Mouse (Mus musculus) Patski (cell line): ENCODE measurements around the gene Dyrk1a. TPM values are rescaled to one million over a fixed set of nuclear protein-coding genes. Genes with fewer than 3 reads are reported as not detected.
A peak's percentile ranks its signal among the peaks of the same experiment; 100 is the strongest.

Experiments
- ATAC-seq: fragments of 100-300 bp; one replicate; pipeline ENCODE4 v1.8.0; 2021
- CTCF ChIA-PET: fragments of 350-600 bp; sonication (Branson Sonifier 250); formaldehyde crosslinking; loops from one replicate; lab custom pipeline; 2022; ENCODE audit warnings: inconsistent platforms; lab: Charles Lee
- POLR2A ChIA-PET: fragments of 350-600 bp; sonication (Branson Sonifier 250); formaldehyde crosslinking; loops from one replicate; lab custom pipeline; 2022; ENCODE audit warnings: antibody characterized with exemption, inconsistent platforms; lab: Charles Lee
- DNase-seq: peaks from one replicate; pipeline ENCODE4 v3.0.0-alpha.2; 2011; ENCODE audit warnings: low read depth, low spot score
- H3K27me3 ChIP-seq: fragments of 371-371 bp; one replicate; pipeline ENCODE4 v1.5.1; 2021
- CTCF ChIP-seq: fragments of 100-300 bp; IDR thresholded peaks from one replicate; pipeline ENCODE4 v1.5.1; 2021
- in situ Hi-C: fragments of 300-500 bp; cut with MboI; formaldehyde crosslinking; loops from 3 replicates; pipeline ENCODE4 v1.11.1; 2018; ENCODE audit warnings: low pct_unique_long_range_greater_than_20kb, mixed read lengths
- polyA plus RNA-seq: library from polyadenylated mRNA; unstranded; gene quantifications from one replicate; pipeline ENCODE4 v1.2.3, GENCODE M21; 2021

Gene Dyrk1a
- polyA plus RNA-seq, 1 experiment from 2014 or later, result 27.3 TPM

DNA sequence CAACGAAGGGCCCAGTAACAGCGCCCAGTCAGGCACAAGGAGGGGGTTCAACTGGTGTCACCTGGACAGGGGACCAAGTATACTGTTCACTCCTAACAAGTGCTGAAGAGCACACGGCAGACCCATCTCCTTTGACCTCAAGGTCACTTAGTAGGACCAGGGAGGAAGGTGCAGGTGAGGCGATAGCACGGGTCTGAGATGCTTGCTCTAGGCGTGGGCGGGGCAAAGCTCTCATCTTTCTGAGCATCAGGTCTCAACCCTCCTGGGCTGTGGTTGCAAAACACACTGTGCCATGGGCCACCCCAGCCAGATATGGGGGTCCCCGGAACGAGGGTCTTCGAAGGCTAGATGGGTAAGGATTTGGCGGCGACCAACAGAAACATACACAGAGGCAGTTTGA is 153.1 kb downstream of the Dyrk1a start:
- no peak for DNase-seq
- POLR2A ChIA-PET, result no interaction called here
- CTCF ChIA-PET, result interaction anchor here (1.4 to 2.0 kb wide), 2 partner anchors 10 to 12 kb away, joined by 4 to 5 read pairs; no protein-coding TSS in a partner anchor
- in situ Hi-C loops, result no loop called here
- ATAC-seq, result no peak
- no peak for TF ChIP-seq CTCF
- no peaks in the 10 kb centered on the region for H3K27me3 ChIP-seq

GRCm38 (mm10) chr16:94724061-94724596 is 154.3 kb downstream of the Dyrk1a start:
- in situ Hi-C loops, result no loop called here
- POLR2A ChIA-PET, result interaction anchor here (0.7 kb wide), 1 partner anchor 37 kb away, joined by 4 read pairs; no protein-coding TSS in a partner anchor

GRCm38 (mm10) chr16:94724747-94725211 is 155.0 kb downstream of the Dyrk1a start:
- ChIA-PET CTCF (no interaction called here), POLR2A (interaction anchor here (0.7 kb wide), 1 partner anchor 37 kb away, joined by 4 read pairs; no protein-coding TSS in a partner anchor)
- no peak for TF ChIP-seq CTCF
- ATAC-seq, result no peak
- no peaks in the 10 kb centered on the region for H3K27me3 ChIP-seq
- no peak for DNase-seq
- in situ Hi-C loops, result no loop called here

More at GRCm38 (mm10) chr16:94724061-94724596, 154.3 kb downstream of the Dyrk1a start:
- CTCF ChIA-PET, result interaction anchor here (1.4 kb wide), 1 partner anchor 11 kb away, joined by 4 read pairs; no protein-coding TSS in a partner anchor
- no peak for TF ChIP-seq CTCF
- DNase-seq (no peak), ATAC-seq (peak; percentile 58)
- H3K27me3 ChIP-seq, result no peaks in the 10 kb centered on the region

DNA sequence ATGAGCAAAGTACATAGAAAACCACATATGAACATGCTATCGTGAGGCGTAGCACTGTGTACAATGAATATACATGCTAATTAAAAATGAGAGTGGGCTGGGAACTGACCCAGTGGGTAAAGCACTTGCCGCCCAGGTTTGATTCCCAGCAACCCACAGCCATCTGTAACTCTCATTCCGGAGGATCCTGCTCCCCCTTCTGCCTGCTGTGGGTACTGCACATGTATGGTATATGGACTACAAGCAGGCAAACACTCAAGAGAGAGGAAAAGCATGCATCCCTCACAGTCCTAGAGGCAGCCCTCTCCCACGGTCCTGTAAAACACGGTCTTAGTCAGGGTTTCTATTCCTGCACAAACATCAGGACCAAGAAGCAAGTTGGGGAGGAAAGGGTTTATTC is 159.4 kb downstream of the Dyrk1a start:
- ATAC-seq (no peak), DNase-seq (no peak)
- ChIA-PET POLR2A (no interaction called here), CTCF (no interaction called here)
- in situ Hi-C loops, result no loop called here
- H3K27me3 ChIP-seq, result peaks cover 3% of the 10 kb centered on the region
- no peak for TF ChIP-seq CTCF

DNA sequence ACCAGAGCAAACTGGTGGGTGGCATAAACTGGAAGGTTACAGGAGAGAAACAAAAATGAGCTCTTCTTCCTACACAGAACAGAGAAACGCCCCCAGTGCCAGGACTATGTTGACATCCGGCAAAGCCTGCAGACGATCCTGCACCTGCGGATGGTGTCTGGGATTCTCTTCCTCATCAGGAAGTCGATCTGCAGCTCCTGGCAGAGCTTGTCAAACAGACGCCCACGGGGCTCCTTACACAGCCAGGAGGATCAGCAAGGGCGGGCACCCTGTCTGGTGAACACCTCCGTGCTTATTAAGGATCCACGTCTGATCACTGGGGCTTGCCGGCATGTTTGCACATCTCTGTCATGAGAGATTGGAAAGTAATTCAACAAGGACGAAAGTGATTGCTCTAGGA is 161.2 kb downstream of the Dyrk1a start:
- DNase-seq, result no peak
- POLR2A ChIA-PET, result no interaction called here
- TF ChIP-seq CTCF, result no peak
- H3K27me3 ChIP-seq, result peaks cover 3% of the 10 kb centered on the region
- CTCF ChIA-PET, result no interaction called here
- no peak for ATAC-seq
- in situ Hi-C loops, result no loop called here

GRCm38 (mm10) chr16:94735472-94735871 is 165.7 kb downstream of the Dyrk1a start:
- POLR2A ChIA-PET, result no interaction called here

DNA sequence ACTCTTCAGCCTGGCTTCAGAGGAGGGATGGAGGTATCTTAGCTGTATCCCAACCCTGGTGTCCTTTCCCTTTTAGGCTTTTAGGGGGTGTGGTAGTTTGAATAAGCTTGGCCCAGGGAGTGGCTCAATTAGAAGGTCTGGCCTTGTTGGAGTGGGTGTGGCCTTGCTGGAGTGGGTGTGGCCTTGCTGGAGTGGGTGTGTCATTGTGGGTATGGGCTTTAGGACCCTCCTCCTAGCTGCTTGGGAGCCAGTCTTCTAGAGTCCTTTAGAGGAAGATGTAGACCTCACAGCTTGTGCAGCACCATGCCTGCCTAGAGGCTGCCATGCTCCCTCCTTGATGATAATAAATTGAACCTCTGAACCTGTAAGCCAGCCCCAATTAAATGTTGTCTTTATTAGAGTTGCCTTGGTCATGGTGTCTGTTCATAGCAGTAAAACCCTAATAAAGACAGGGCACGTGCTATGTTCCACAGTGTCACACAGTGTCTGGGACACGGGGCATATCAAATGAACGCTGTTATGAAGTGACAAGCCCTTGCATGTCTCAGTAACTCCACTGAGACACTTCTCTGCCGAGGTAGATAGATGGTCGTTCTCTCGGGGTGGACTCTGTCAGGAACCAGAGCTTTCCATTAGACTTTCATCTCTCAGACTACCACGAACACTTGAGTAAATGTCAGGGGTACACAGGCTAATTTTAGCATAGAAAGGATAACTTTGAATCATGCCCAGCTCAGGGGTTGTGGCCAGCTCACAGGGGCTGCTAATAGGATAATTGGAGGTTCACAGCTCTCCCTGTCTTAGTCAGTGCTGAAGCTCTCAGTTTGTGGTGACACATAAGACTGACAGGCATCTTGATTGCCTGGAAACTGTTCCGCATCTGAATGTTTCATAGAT is 166.9 kb downstream of the Dyrk1a start:
- ATAC-seq (peak; percentile 58), DNase-seq (no peak)
- POLR2A ChIA-PET, result no interaction called here

More at GRCm38 (mm10) chr16:94735472-94735871, 165.7 kb downstream of the Dyrk1a start:
- peak; percentile 50 for TF ChIP-seq CTCF
- DNase-seq (no peak), ATAC-seq (no peak)
- in situ Hi-C loops, result no loop called here
- CTCF ChIA-PET, result interaction anchor here (0.9 to 1.9 kb wide), 3 partner anchors 8 to 12 kb away, joined by 3 to 4 read pairs (median 4); no protein-coding TSS in a partner anchor
- peaks cover 3% of the 10 kb centered on the region for H3K27me3 ChIP-seq

GRCm38 (mm10) chr16:94737359-94737687 is 167.5 kb downstream of the Dyrk1a start:
- ATAC-seq (peak; percentile 61), DNase-seq (peak; percentile 92)
- POLR2A ChIA-PET, result no interaction called here
- CTCF ChIA-PET, result interaction anchor here (1.3 kb wide), 1 partner anchor 24 kb away, joined by 5 read pairs; no protein-coding TSS in a partner anchor
- TF ChIP-seq CTCF, result no peak
- H3K27me3 ChIP-seq, result no peaks in the 10 kb centered on the region
- in situ Hi-C loops, result no loop called here

More for the DNA sequence above, 166.9 kb downstream of the Dyrk1a start:
- in situ Hi-C loops, result no loop called here
- H3K27me3 ChIP-seq, result no peaks in the 10 kb centered on the region
- CTCF ChIA-PET, result interaction anchor here (1.3 kb wide), 1 partner anchor 23 kb away, joined by 5 read pairs; no protein-coding TSS in a partner anchor
- no peak for TF ChIP-seq CTCF

DNA sequence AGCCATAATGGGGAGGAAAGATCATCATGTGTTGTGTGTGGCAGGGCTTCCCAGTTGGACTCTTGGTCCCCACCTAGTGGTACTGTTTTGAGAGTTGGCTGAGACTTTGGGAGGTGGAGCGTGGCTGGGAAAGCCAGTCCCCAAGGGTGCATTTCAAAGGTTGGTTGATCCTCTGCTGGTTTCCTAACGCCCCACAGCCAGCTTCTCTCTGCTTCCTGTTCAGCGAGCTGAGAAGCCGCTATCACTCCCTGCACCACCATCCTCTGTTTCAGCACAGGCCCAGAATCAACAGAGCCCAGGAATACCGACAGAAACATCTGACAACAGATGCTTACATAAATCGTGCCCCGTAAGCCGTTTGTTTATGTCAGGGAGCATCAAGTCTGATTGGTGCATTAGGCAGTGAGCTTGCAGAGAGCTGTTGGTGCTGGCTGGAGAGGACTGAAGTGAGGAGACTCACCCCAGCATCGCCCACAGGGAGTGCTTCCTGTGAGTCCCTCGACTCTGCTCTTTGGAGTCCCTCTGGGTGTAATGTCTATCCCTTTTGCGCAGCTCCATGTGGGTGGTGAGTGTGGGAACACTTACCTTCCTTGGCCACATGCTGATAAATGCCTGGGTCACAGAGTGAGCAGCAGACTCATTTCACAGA is 174.2 kb downstream of the Dyrk1a start:
- ChIA-PET POLR2A (no interaction called here), CTCF (interaction anchor here (0.7 to 1.5 kb wide), 3 partner anchors 9 to 288 kb away, joined by 3 read pairs; no protein-coding TSS in a partner anchor)
- ATAC-seq (peak; percentile 84), DNase-seq (peak; percentile 39)
- peak; percentile 73 for TF ChIP-seq CTCF
- H3K27me3 ChIP-seq, result peaks cover 5% of the 10 kb centered on the region
- in situ Hi-C loops, result no loop called here

DNA sequence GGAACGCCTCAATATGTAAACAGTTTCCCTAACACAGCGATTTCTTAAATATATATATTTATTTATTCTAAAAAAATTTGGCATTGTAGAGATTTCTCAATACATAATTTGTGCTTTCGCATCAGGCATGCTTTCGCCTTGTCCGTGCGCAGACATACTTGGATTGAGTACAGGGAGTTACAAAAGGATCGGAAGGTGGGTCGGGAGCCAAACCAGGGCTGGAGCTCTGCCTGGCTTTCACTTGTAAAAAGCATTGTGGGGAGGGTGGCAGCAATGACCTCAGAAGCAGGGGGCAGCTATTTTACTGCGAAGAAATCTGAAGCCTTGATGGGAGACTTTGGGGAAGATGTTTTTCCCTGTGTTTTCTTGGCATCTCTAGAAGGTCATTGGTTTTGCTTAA is 175.2 kb downstream of the Dyrk1a start:
- ATAC-seq, result no peak

More for the DNA sequence above, 175.2 kb downstream of the Dyrk1a start:
- ChIA-PET POLR2A (no interaction called here), CTCF (no interaction called here)
- TF ChIP-seq CTCF, result no peak
- in situ Hi-C loops, result no loop called here
- peaks cover 15% of the 10 kb centered on the region for H3K27me3 ChIP-seq
- no peak for DNase-seq

Other genes with a start within 250 kb of the Dyrk1a start
- gene Ripply3, start 241.6 kb upstream of the Dyrk1a start, polyA plus RNA-seq, result not detected
- 119 TPM for gene Ttc3, start 199.4 kb upstream of the Dyrk1a start, polyA plus RNA-seq
- gene Pigp, start 198.2 kb upstream of the Dyrk1a start, polyA plus RNA-seq, result 88.2 TPM
- 61.3 TPM for gene Vps26c, start 43.2 kb upstream of the Dyrk1a start, polyA plus RNA-seq